ENCODE assay signal across 8 mouse cellular contexts in the genomic region with DNA sequence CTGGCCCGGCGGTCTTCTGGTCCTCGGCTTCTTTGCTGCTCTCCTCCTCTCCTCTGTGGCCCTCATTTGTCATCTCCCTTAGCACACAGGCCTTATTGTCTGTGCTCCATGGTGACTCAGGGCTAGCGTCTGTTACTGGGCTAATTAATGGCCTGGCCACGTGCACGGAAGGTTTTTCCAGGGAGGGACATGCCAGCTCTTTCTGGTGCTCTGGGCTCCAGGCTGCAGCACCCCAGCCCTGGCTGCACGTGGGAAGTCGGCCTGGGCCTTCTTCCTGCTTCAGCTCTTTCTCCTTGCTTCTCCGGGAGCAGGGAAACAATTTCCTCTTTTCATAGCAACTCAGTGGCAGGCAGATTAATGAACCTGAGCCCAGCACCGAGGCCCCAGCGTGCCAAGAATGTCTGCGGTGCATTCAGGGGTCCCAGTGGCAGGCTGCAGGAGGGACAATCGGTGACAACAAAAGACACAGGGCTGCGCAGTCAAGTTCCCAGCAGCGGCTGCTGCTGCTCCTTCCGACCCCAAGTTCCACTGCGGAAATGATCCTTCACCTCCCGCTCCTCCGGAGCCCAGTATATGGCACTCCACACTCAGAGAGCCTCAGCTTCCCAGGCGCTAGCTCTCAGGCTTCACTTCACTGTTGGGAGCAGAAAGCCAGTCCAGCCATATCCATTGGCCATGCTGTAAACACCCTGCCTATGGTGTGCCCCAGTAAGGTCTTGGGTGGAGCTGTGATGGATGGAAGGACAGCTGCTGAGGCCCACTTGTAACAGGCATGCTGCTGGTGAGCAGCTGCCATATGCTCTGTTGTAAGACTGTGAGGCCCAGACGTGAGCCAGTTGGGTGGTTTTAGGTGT.
A peak's percentile ranks its signal among the peaks of the same experiment; 100 is the strongest.
DNase-seq lines count a peak whose midpoint lies in the region; ATAC-seq lines count a peak whose summit lies in the region.

No protein-coding gene starts in this region.

- peak; percentile 77 for ATAC-seq in lung, embryonic 16.5 days (ENCODE audit: low read depth)
- ATAC-seq in hindbrain, embryonic 11.5 days (ENCODE audit: low FRiP score), result peak; percentile 94
- peak; percentile 86 for ATAC-seq in midbrain, embryonic 14.5 days (ENCODE audit: low FRiP score, low TSS enrichment)

- no peak for DNase-seq in lung, postnatal 25 days (ENCODE audit: low spot score)
- peak; percentile 77 for DNase-seq in embryo, embryonic 9.5 days (ENCODE audit: extremely low spot score)
- DNase-seq in hindbrain, embryonic 11.5 days (ENCODE audit: low spot score), result peak; percentile 78
- peak; percentile 66 to 71 for DNase-seq in layer of hippocampus, postnatal 10 days (ENCODE audit: low spot score in 2 of 2)
- DNase-seq in midbrain, embryonic 14.5 days, result peak; percentile 75
- no peak for DNase-seq in thymus, postnatal 36 days
- no peak for DNase-seq in gastrocnemius, postnatal 25 days

- 0 out of 2 replicates have a peak overlapping the region, but pooled peaks have one; percentile 11 for H3K9ac ChIP-seq in lung, embryonic 16.5 days (ENCODE audit: low read length)
- H3K9ac ChIP-seq in hindbrain, embryonic 11.5 days (ENCODE audit: low read depth, low read length), result peak overlapping the region; percentile 24
- H3K9ac ChIP-seq in midbrain, embryonic 14.5 days (replicated peaks; ENCODE audit: low read length), result peak overlapping the region; percentile 14

- no peak overlapping the region for H3K4me3 ChIP-seq in lung, embryonic 16.5 days (ENCODE audit: low read length)
- H3K4me3 ChIP-seq in hindbrain, embryonic 11.5 days (ENCODE audit: low read depth, low read length), result no peak overlapping the region
- no peak overlapping the region for H3K4me3 ChIP-seq in midbrain, embryonic 14.5 days (replicated peaks; ENCODE audit: low read depth, low read length)

- H3K36me3 ChIP-seq in lung, embryonic 16.5 days (ENCODE audit: control insufficient read depth, insufficient read depth, low read length), result no peaks in the 10 kb centered on the region
- no peaks in the 10 kb centered on the region for H3K36me3 ChIP-seq in hindbrain, embryonic 11.5 days (ENCODE audit: control insufficient read depth, insufficient read depth, low read length)
- H3K36me3 ChIP-seq in midbrain, embryonic 14.5 days (ENCODE audit: control insufficient read depth, insufficient read depth, low read length), result no peaks in the 10 kb centered on the region

- H3K4me1 ChIP-seq in lung, embryonic 16.5 days (replicated peaks; ENCODE audit: control insufficient read depth, insufficient read depth, low read length), result peaks cover 10% of the 10 kb centered on the region; the same call in 1 of the 2 replicates
- peaks cover 5% of the 10 kb centered on the region for H3K4me1 ChIP-seq in hindbrain, embryonic 11.5 days (replicated peaks; ENCODE audit: control insufficient read depth, insufficient read depth, low read length)
- H3K4me1 ChIP-seq in midbrain, embryonic 14.5 days (ENCODE audit: control insufficient read depth, insufficient read depth, low read length), result peaks cover 10% of the 10 kb centered on the region

- WGBS in lung, embryonic 16.5 days, result 24% methylated on average over 21 of the region's 21 CpGs
- WGBS in hindbrain, embryonic 11.5 days, result 12% methylated on average over 21 of the region's 21 CpGs
- WGBS in midbrain, embryonic 14.5 days, result 9% methylated on average over 21 of the region's 21 CpGs

- no peaks in the 10 kb centered on the region for H3K9me3 ChIP-seq in lung, embryonic 16.5 days (ENCODE audit: control insufficient read depth, low read length)
- no peaks in the 10 kb centered on the region for H3K9me3 ChIP-seq in hindbrain, embryonic 11.5 days (ENCODE audit: control insufficient read depth, low read length)
- peaks cover 10% of the 10 kb centered on the region; the same call in 1 of the 2 replicates for H3K9me3 ChIP-seq in midbrain, embryonic 14.5 days (ENCODE audit: control insufficient read depth, low read length)

- H3K4me2 ChIP-seq in lung, embryonic 16.5 days (ENCODE audit: low read depth, low read length), result no peak overlapping the region
- H3K4me2 ChIP-seq in hindbrain, embryonic 11.5 days (replicated peaks; ENCODE audit: low read depth, low read length), result peak overlapping the region; percentile 15; the same call in 1 of the 2 replicates
- H3K4me2 ChIP-seq in midbrain, embryonic 14.5 days (ENCODE audit: low read length), result 0 out of 2 replicates have a peak overlapping the region, but pooled peaks have one; percentile 6

- H3K27ac ChIP-seq in lung, embryonic 16.5 days (ENCODE audit: low read length), result peak overlapping the region; percentile 66
- H3K27ac ChIP-seq in hindbrain, embryonic 11.5 days (ENCODE audit: low read depth, low read length), result peak overlapping the region; percentile 89
- H3K27ac ChIP-seq in midbrain, embryonic 14.5 days (replicated peaks; ENCODE audit: low read depth, low read length), result peak overlapping the region; percentile 84

- no peaks in the 10 kb centered on the region for H3K27me3 ChIP-seq in lung, embryonic 16.5 days (ENCODE audit: control insufficient read depth, insufficient read depth, low read depth, low read length)
- no peaks in the 10 kb centered on the region for H3K27me3 ChIP-seq in hindbrain, embryonic 11.5 days (ENCODE audit: control insufficient read depth, insufficient read depth, low read length)
- no peaks in the 10 kb centered on the region for H3K27me3 ChIP-seq in midbrain, embryonic 14.5 days (ENCODE audit: control insufficient read depth, insufficient read depth, low read length)

Comparison
In these comparisons a context has a peak if more than half of its experiments do, and no peak if none do; other contexts are left out.
1. DNase-seq: peak in embryo, embryonic 9.5 days (single experiment), hindbrain, embryonic 11.5 days (single experiment), layer of hippocampus, postnatal 10 days (2 of 2) and midbrain, embryonic 14.5 days (single experiment); none in lung, postnatal 25 days (single experiment), thymus, postnatal 36 days (0 of 2) and gastrocnemius, postnatal 25 days (single experiment).
2. Peak in every context shown above with its lines, with median percentiles within 50 percentile points of each other: ATAC-seq, H3K27ac ChIP-seq and H3K9ac ChIP-seq.